Mouse (Mus musculus): Measurements from ENCODE around the gene Tcp11l2. TPM values are rescaled to one million over a fixed set of nuclear protein-coding genes. Genes with fewer than 3 reads are reported as not detected.

Gene Tcp11l2
- polyA plus RNA-seq, 1 experiment from 2014 or later: 39.5 TPM

DNA sequence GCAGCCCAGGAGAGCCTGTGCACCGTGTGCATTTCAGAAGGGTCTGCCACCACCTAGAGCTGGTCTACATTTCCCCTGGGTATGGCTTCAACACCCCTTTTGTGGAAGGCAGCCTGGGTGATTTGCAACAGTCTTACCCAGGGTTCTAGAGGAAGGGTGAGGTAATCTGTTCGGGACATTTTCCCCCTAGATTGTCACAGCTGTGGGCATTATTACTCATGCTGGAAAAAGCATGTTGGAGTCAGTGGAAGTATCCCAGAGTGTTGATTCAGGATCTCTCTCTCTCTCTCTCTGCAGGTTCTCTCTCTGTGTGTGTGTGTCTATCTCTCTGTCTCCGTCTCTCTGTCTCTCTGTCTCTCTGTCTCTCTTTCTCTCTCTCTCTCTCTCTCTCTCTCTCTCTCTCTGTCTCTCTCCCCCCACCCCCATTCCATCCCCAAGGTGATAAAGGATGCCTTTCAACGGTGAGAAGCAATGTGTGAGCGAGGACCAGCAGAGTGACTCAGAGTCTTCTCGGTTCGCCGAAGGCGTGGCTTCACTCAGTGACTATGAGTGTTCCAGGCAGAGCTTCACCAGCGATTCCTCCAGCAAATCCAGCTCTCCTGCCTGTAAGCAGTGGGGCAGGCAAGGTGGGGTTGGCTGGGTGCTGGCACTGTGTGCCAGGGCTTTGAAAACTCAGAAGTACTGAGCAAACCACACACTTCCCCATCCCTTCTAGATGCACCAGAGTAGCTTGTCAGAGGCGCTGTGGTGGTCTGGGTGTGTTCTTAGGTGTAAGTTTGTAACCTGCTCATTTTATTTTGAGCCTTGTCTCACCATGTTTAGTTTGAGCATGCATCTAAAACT, 8.2 kb downstream of the Tcp11l2 start:
- Histone ChIP-seq H3K4me2 (ENCODE audit: low read depth, low read length) (0 out of 2 replicates have a peak overlapping the region, but pooled peaks have one; percentile 7), H3K36me3 (ENCODE audit: control insufficient read depth, insufficient read depth) (peaks cover 5% of the 10 kb centered on the region), H3K9ac (ENCODE audit: low read length) (no peak overlapping the region), H3K4me1 (ENCODE audit: control insufficient read depth, insufficient read depth, low read length) (peaks cover 31% of the 10 kb centered on the region), H3K4me3 (ENCODE audit: low read length) (no peak overlapping the region), H3K27me3 (ENCODE audit: control insufficient read depth, insufficient read depth, low read length) (no peaks in the 10 kb centered on the region), H3K9me3 (replicated peaks; ENCODE audit: control insufficient read depth, low read length) (no peaks in the 10 kb centered on the region), H3K27ac (ENCODE audit: low read length) (no peak overlapping the region)
- 34% methylated on average over 11 of the region's 11 CpGs for whole genome bisulfite sequencing
- no peak for ATAC-seq (replicated peaks; ENCODE audit: extremely low read depth, insufficient read depth, low FRiP score)

DNA sequence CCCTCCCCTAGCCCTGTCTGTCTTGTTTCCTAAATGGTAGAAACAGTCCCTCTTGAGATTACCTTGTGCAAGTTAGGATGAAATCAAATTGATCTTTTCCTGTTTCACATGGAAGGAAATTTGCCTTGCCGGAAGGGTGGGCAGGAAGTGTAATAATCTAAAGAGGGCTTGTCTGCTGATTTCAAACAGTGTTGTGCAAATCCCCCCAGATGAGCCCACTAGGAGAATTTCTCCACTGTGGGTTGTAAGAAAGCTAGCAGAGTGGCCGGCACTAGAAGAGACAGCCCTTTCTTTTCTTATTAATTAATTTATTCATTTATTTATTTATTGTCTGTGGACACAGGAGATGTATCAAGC, 8.8 kb downstream of the Tcp11l2 start:
- Histone ChIP-seq H3K27ac (ENCODE audit: low read length) (no peak overlapping the region), H3K4me2 (ENCODE audit: low read depth, low read length) (no peak overlapping the region), H3K9me3 (replicated peaks; ENCODE audit: control insufficient read depth, low read length) (no peaks in the 10 kb centered on the region), H3K9ac (ENCODE audit: low read length) (no peak overlapping the region), H3K4me3 (ENCODE audit: low read length) (no peak overlapping the region), H3K4me1 (ENCODE audit: control insufficient read depth, insufficient read depth, low read length) (peaks cover 31% of the 10 kb centered on the region), H3K36me3 (ENCODE audit: control insufficient read depth, insufficient read depth) (peaks cover 8% of the 10 kb centered on the region), H3K27me3 (ENCODE audit: control insufficient read depth, insufficient read depth, low read length) (no peaks in the 10 kb centered on the region)
- ATAC-seq (replicated peaks; ENCODE audit: extremely low read depth, insufficient read depth, low FRiP score): no peak
- WGBS: 76% methylated on average over 2 of the region's 2 CpGs

GRCm38 (mm10) chr10:84590956-84591355, 14.5 kb downstream of the Tcp11l2 start:
- H3K4me3 ChIP-seq (ENCODE audit: low read length): no peak overlapping the region
- no peak overlapping the region for H3K27ac ChIP-seq (ENCODE audit: low read length)
- no peak overlapping the region for H3K9ac ChIP-seq (ENCODE audit: low read length)
- no peaks in the 10 kb centered on the region for H3K9me3 ChIP-seq (replicated peaks; ENCODE audit: control insufficient read depth, low read length)
- no peak for ATAC-seq (replicated peaks; ENCODE audit: extremely low read depth, insufficient read depth, low FRiP score)
- H3K4me1 ChIP-seq (ENCODE audit: control insufficient read depth, insufficient read depth, low read length): no peaks in the 10 kb centered on the region
- H3K4me2 ChIP-seq (ENCODE audit: low read depth, low read length): no peak overlapping the region
- H3K27me3 ChIP-seq (ENCODE audit: control insufficient read depth, insufficient read depth, low read length): no peaks in the 10 kb centered on the region
- peaks cover 8% of the 10 kb centered on the region for H3K36me3 ChIP-seq (ENCODE audit: control insufficient read depth, insufficient read depth)
- WGBS: 61% methylated on average over 14 of the region's 14 CpGs

DNA sequence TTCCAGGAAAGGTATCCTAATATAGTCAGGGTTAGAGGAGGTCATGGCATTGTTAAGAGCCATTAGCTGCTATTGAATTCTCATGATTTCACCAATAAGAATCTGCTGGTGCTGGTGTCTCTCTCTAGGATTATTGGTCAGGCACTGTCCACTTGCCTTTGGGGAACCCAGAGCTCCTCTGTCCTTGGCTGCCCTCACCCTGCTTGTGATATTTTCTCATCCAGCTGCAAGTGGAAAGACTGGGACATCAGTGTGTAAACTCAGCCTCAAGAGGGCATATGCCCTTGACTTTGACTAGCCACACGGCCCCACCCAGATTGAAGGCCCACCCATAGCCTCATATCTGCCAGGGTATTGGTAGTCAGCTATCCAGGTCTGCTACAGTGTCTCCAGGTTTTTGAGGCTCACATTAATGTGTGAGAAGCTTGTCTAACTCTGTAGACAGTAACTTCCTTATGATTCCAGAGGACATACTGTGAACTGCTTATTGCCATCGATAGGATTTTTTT, 15.3 kb downstream of the Tcp11l2 start:
- no peak for ATAC-seq (replicated peaks; ENCODE audit: extremely low read depth, insufficient read depth, low FRiP score)
- H3K36me3 ChIP-seq (ENCODE audit: control insufficient read depth, insufficient read depth): peaks cover 8% of the 10 kb centered on the region
- 77% methylated on average over 2 of the region's 2 CpGs for WGBS

DNA sequence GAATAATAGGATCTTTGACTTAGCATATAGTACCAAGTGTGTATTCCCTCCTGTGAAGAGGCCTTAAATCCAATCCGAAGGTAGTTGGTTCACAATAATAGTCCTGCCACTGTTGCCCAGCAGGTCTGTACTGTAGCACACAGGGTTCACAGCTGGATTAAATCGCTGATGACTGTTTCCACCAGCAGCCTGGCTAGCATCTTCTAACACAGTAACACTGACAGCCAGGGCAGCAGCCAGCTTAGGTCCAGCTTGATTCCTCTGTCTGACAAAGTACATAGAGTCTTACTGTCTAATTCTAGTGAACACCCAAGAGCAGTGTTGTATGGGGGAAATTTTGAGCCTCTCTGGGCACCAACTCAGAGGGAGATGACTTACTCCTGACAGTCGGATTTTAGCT, 16.3 kb downstream of the Tcp11l2 start:
- no peak overlapping the region for H3K27ac ChIP-seq (ENCODE audit: low read length)
- peaks cover 5% of the 10 kb centered on the region for H3K36me3 ChIP-seq (ENCODE audit: control insufficient read depth, insufficient read depth)
- no peak overlapping the region for H3K4me2 ChIP-seq (ENCODE audit: low read depth, low read length)
- ATAC-seq (replicated peaks; ENCODE audit: extremely low read depth, insufficient read depth, low FRiP score): no peak
- WGBS: 55% methylated on average over 3 of the region's 3 CpGs
- peaks cover 12% of the 10 kb centered on the region for H3K4me1 ChIP-seq (ENCODE audit: control insufficient read depth, insufficient read depth, low read length)
- no peak overlapping the region for H3K4me3 ChIP-seq (ENCODE audit: low read length)
- no peak overlapping the region for H3K9ac ChIP-seq (ENCODE audit: low read length)
- H3K9me3 ChIP-seq (replicated peaks; ENCODE audit: control insufficient read depth, low read length): no peaks in the 10 kb centered on the region
- H3K27me3 ChIP-seq (ENCODE audit: control insufficient read depth, insufficient read depth, low read length): no peaks in the 10 kb centered on the region

More for the DNA sequence above, 15.3 kb downstream of the Tcp11l2 start:
- H3K27me3 ChIP-seq (ENCODE audit: control insufficient read depth, insufficient read depth, low read length): no peaks in the 10 kb centered on the region
- no peaks in the 10 kb centered on the region for H3K9me3 ChIP-seq (replicated peaks; ENCODE audit: control insufficient read depth, low read length)
- no peak overlapping the region for H3K4me2 ChIP-seq (ENCODE audit: low read depth, low read length)
- no peak overlapping the region for H3K27ac ChIP-seq (ENCODE audit: low read length)
- H3K9ac ChIP-seq (ENCODE audit: low read length): no peak overlapping the region
- H3K4me1 ChIP-seq (ENCODE audit: control insufficient read depth, insufficient read depth, low read length): peaks cover 4% of the 10 kb centered on the region
- no peak overlapping the region for H3K4me3 ChIP-seq (ENCODE audit: low read length)

- Histone ChIP-seq H3K4me3 (ENCODE audit: low read length) (no peak overlapping the region), H3K36me3 (ENCODE audit: control insufficient read depth, insufficient read depth) (peaks cover 4% of the 10 kb centered on the region), H3K27me3 (ENCODE audit: control insufficient read depth, insufficient read depth, low read length) (no peaks in the 10 kb centered on the region), H3K4me2 (ENCODE audit: low read depth, low read length) (peak overlapping the region; percentile 42), H3K4me1 (ENCODE audit: control insufficient read depth, insufficient read depth, low read length) (peaks cover 14% of the 10 kb centered on the region), H3K27ac (ENCODE audit: low read length) (peak overlapping the region; percentile 97), H3K9ac (ENCODE audit: low read length) (peak overlapping the region; percentile 44), H3K9me3 (replicated peaks; ENCODE audit: control insufficient read depth, low read length) (no peaks in the 10 kb centered on the region)
- 16% methylated on average over 3 of the region's 3 CpGs for WGBS
- peak; percentile 88 for ATAC-seq (replicated peaks; ENCODE audit: extremely low read depth, insufficient read depth, low FRiP score)
Observed at GRCm38 (mm10) chr10:84597127-84597785, 20.8 kb downstream of the Tcp11l2 start.

GRCm38 (mm10) chr10:84598172-84598571, 21.7 kb downstream of the Tcp11l2 start:
- Histone ChIP-seq H3K4me1 (ENCODE audit: control insufficient read depth, insufficient read depth, low read length) (peaks cover 14% of the 10 kb centered on the region), H3K4me2 (ENCODE audit: low read depth, low read length) (no peak overlapping the region), H3K4me3 (ENCODE audit: low read length) (no peak overlapping the region), H3K9me3 (replicated peaks; ENCODE audit: control insufficient read depth, low read length) (no peaks in the 10 kb centered on the region), H3K27me3 (ENCODE audit: control insufficient read depth, insufficient read depth, low read length) (no peaks in the 10 kb centered on the region), H3K36me3 (ENCODE audit: control insufficient read depth, insufficient read depth) (peaks cover 6% of the 10 kb centered on the region), H3K9ac (ENCODE audit: low read length) (no peak overlapping the region), H3K27ac (ENCODE audit: low read length) (peak overlapping the region; percentile 97)
- ATAC-seq (replicated peaks; ENCODE audit: extremely low read depth, insufficient read depth, low FRiP score): no peak
- WGBS: 72% methylated on average over 1 of the region's 1 CpGs

DNA sequence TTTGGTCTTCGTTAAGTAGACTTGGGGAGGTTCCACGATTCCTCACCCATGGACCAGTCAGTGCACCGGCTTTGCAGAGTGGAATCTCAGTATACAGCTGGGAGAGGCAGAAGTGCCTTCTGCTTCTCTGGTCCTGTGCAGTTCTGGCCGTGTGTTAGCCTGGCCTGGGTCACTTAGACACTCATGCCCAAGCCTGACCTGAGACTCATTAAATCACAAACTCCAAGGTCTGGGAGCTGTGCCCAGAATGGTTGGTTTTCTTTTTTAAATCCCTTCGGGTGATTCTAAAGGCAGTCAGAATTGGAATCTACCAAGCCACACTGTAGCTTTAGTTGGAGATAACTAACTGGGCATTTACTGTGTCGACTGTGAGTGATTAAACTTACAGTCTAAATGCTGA, 23.7 kb downstream of the Tcp11l2 start:
- H3K9ac ChIP-seq (ENCODE audit: low read length): no peak overlapping the region
- no peaks in the 10 kb centered on the region for H3K9me3 ChIP-seq (replicated peaks; ENCODE audit: control insufficient read depth, low read length)
- no peak for ATAC-seq (replicated peaks; ENCODE audit: extremely low read depth, insufficient read depth, low FRiP score)
- 74% methylated on average over 6 of the region's 6 CpGs for WGBS
- H3K4me1 ChIP-seq (ENCODE audit: control insufficient read depth, insufficient read depth, low read length): peaks cover 14% of the 10 kb centered on the region
- no peaks in the 10 kb centered on the region for H3K27me3 ChIP-seq (ENCODE audit: control insufficient read depth, insufficient read depth, low read length)
- no peak overlapping the region for H3K27ac ChIP-seq (ENCODE audit: low read length)
- H3K4me2 ChIP-seq (ENCODE audit: low read depth, low read length): no peak overlapping the region
- peaks cover 11% of the 10 kb centered on the region for H3K36me3 ChIP-seq (ENCODE audit: control insufficient read depth, insufficient read depth)
- H3K4me3 ChIP-seq (ENCODE audit: low read length): no peak overlapping the region

GRCm38 (mm10) chr10:84604335-84604734, 27.9 kb downstream of the Tcp11l2 start:
- Histone ChIP-seq H3K9me3 (replicated peaks; ENCODE audit: control insufficient read depth, low read length) (no peaks in the 10 kb centered on the region), H3K36me3 (ENCODE audit: control insufficient read depth, insufficient read depth) (peaks cover 24% of the 10 kb centered on the region), H3K4me2 (ENCODE audit: low read depth, low read length) (no peak overlapping the region), H3K4me1 (ENCODE audit: control insufficient read depth, insufficient read depth, low read length) (peaks cover 9% of the 10 kb centered on the region), H3K4me3 (ENCODE audit: low read length) (no peak overlapping the region), H3K27ac (ENCODE audit: low read length) (no peak overlapping the region), H3K27me3 (ENCODE audit: control insufficient read depth, insufficient read depth, low read length) (no peaks in the 10 kb centered on the region), H3K9ac (ENCODE audit: low read length) (no peak overlapping the region)
- ATAC-seq (replicated peaks; ENCODE audit: extremely low read depth, insufficient read depth, low FRiP score): no peak
- WGBS: 55% methylated on average over 1 of the region's 1 CpGs
